Mouse (Mus musculus) neural tube, embryonic 12.5 days (tissue): ENCODE measurements around the gene Cenpb. TPM values are rescaled to one million over a fixed set of nuclear protein-coding genes. Genes with fewer than 3 reads are reported as not detected.

Experiments used
- ATAC-seq: fragments of 200-750 bp; cut with Nextera tagmentation; 2 replicates; pipeline ENCODE4 v1.8.0; 2017; ENCODE audit warnings: low read depth, mild to moderate bottlenecking, moderate TSS enrichment, moderate library complexity; ENCODE audit not compliant: low FRiP score
- H3K27ac ChIP-seq: fragments of 300-500 bp; sonication (generic); 2 replicates; pipeline ENCODE4 v1.5.1; 2016
- H3K27me3 ChIP-seq: fragments of 300-500 bp; sonication (generic); replicated peaks from 2 replicates; pipeline ENCODE4 v1.6.1; 2016; ENCODE audit warnings: mild to moderate bottlenecking
- H3K36me3 ChIP-seq: fragments of 300-500 bp; sonication (generic); 2 replicates; pipeline ENCODE4 v1.6.1; 2016; ENCODE audit warnings: mild to moderate bottlenecking
- H3K4me1 ChIP-seq: fragments of 300-500 bp; sonication (generic); 2 replicates; pipeline ENCODE4 v1.6.1; 2016
- H3K4me2 ChIP-seq: fragments of 300-500 bp; sonication (generic); replicated peaks from 2 replicates; pipeline ENCODE4 v1.6.1; 2016; ENCODE audit warnings: mild to moderate bottlenecking
- H3K4me3 ChIP-seq: fragments of 300-500 bp; sonication (generic); 2 replicates; pipeline ENCODE4 v1.5.1; 2016
- H3K9ac ChIP-seq: fragments of 300-500 bp; sonication (generic); 2 replicates; pipeline ENCODE4 v1.6.1; 2016; ENCODE audit warnings: mild to moderate bottlenecking
- H3K9me3 ChIP-seq: fragments of 300-500 bp; sonication (generic); 2 replicates; pipeline ENCODE4 v1.6.1; 2016; ENCODE audit warnings: mild to moderate bottlenecking
- WGBS: fragments of 180-500 bp; shearing (Covaris S2); methylation state at CpG from one replicate; pipeline ENCODE4 v1.1.7; 2016; 5-methylcytosine and 5-hydroxymethylcytosine counted together
- polyA plus RNA-seq: library from polyadenylated mRNA; unstranded; fragments of >200 nt; fragmentation: Nextera tagmentation; extraction: Ambion mirVana; gene quantifications from 2 replicates; pipeline ENCODE4 v1.2.1, GENCODE M21; 2016

Cenpb gene
- polyA plus RNA-seq, 1 experiment from 2014 or later = 19.3 TPM

DNA sequence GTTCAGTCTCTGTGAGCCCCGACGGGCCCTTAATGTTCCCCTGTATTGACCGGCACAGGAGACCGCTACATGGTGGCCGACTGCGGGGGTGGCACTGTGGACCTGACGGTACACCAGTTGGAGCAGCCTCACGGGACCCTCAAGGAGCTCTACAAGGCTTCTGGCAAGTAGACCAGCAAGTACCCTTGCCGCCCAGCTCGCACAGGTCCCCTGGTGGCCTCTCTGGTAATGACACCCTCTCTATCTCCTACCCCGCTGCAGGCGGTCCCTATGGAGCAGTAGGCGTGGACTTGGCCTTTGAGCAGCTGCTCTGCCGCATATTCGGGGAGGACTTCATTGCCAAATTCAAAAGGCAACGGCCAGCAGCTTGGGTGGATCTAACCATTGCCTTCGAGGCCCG, 37.3 kb downstream of the Cenpb start:
- H3K4me2 ChIP-seq = peak overlapping the region; percentile 23
- H3K36me3 ChIP-seq = peaks cover 41% of the 10 kb centered on the region

DNA sequence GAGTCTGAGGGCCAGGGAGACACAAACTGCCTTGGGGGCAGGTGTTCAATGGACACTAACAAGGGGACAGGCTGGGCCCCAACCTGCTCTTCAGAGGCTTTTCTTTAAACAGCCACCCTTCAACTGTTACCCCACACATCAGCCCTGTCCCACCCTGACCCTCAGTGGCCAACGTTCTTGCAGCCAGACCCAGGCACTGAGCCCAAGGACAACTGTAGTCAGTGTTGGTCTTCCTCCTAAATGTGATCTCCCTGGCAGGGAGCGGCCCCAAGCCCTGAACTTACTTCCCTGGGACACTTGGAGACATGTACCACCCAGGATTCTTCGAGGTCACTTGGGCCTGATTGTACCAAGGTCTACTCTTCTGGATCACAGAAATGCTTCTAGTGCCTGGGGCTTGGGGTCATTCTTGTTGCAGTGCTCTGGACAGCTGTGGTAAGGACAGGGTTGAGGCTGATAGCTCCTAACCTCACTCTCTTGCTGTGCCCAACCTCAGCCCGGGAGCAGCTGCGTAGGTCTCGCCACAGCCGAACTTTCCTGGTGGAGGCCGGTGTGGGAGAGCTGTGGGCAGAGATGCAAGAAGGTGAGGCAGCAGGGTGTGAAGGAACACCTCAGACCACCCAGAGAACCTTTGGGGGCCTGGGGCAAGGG, 38.4 kb downstream of the Cenpb start:
- H3K4me3 ChIP-seq = no peak overlapping the region
- H3K4me2 ChIP-seq = no peak overlapping the region
- no peak overlapping the region for H3K27ac ChIP-seq
- H3K27me3 ChIP-seq = no peaks in the 10 kb centered on the region
- H3K4me1 ChIP-seq = peaks cover 4% of the 10 kb centered on the region; the same call in 1 of the 2 replicates
- H3K36me3 ChIP-seq = peaks cover 30% of the 10 kb centered on the region
- no peak for ATAC-seq
- H3K9me3 ChIP-seq = no peaks in the 10 kb centered on the region
- 92% methylated on average over 8 of the region's 8 CpGs for WGBS
- H3K9ac ChIP-seq = no peak overlapping the region

More for the DNA sequence above, 37.3 kb downstream of the Cenpb start:
- no peaks in the 10 kb centered on the region for H3K27me3 ChIP-seq
- no peak overlapping the region for H3K4me3 ChIP-seq
- H3K4me1 ChIP-seq = peaks cover 4% of the 10 kb centered on the region; the same call in 1 of the 2 replicates
- H3K9me3 ChIP-seq = no peaks in the 10 kb centered on the region
- H3K27ac ChIP-seq = no peak overlapping the region
- peak; percentile 46; the same call in 1 of the 2 replicates for ATAC-seq
- WGBS = 26% methylated on average over 18 of the region's 18 CpGs
- H3K9ac ChIP-seq = no peak overlapping the region

DNA sequence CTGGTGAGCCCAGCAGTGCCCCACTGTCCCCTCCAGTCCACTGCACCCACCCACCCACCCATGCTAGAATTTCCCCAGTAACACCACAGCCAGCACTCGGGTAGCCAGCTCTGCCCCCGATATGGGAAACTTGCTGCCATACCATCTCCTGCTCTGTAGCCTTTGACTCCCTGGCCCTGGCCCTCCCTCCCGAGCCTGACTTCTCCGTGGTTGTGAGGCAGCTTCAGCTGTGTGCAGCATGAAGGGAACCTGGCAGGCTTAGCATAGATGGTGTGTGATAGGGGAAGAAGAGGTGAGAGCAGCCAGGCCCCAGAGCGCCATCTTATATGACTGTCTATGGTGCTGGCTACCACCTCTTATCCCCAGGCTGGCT, 39.3 kb downstream of the Cenpb start:
- Histone ChIP-seq H3K36me3 (peaks cover 21% of the 10 kb centered on the region), H3K4me3 (no peak overlapping the region), H3K4me2 (no peak overlapping the region), H3K27ac (no peak overlapping the region), H3K4me1 (peaks cover 4% of the 10 kb centered on the region; the same call in 1 of the 2 replicates), H3K27me3 (no peaks in the 10 kb centered on the region), H3K9me3 (no peaks in the 10 kb centered on the region), H3K9ac (no peak overlapping the region)
- 82% methylated on average over 5 of the region's 5 CpGs for WGBS
- ATAC-seq = no peak

DNA sequence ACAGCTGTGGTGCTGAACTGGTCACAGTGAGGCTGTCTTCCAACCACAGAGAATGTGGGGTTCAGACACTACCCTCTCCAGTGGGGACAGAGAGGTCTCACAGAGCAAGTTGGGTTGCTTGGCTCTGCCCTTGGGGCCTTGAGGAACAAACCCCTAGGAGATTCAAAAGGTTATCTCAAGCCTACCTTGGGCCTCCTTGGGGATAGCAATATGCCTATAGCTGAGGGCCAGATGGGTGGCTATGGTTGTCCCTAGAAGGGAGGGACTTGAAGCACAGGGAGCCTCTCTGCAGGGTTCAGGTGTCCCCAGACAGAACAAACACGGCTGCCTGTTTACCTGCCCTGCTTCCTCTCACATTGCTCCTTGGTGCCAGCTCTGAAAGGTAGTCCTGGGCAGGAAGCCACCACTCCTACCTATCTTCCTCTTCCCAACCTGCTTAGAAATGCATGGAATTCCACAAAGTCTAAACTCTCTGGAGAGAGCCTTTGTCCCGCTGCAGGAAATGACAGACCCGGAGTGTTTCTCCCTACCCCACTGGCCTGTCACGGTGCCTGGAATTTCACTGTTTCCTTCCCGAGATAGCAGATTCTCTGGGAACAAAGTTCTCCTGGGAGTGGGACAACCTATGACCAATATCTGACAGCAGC, 39.9 kb downstream of the Cenpb start:
- H3K4me1 ChIP-seq = peaks cover 4% of the 10 kb centered on the region; the same call in 1 of the 2 replicates
- no peak for ATAC-seq
- WGBS = 74% methylated on average over 5 of the region's 5 CpGs
- no peak overlapping the region for H3K27ac ChIP-seq
- H3K9ac ChIP-seq = no peak overlapping the region
- H3K4me3 ChIP-seq = no peak overlapping the region
- H3K4me2 ChIP-seq = no peak overlapping the region
- H3K36me3 ChIP-seq = peaks cover 15% of the 10 kb centered on the region
- H3K9me3 ChIP-seq = no peaks in the 10 kb centered on the region
- no peaks in the 10 kb centered on the region for H3K27me3 ChIP-seq

DNA sequence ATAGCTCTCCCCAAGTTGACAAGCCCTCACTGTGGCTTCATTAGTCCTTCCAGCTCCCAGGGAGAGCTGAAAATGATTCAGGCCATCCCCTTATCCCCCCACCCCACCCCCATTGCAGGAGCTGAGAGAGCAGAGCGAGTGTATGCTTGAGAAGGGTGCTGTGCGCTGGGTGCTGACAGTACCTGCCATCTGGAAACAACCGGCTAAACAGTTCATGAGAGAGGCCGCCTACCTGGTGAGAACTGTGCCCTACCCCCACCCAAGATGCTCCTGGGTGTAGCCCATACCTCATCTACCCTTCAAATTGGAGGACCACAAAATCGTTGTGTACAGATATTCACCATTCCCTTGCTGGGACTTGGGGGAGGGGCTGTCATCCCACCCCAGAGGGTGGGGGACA, 40.6 kb downstream of the Cenpb start:
- Histone ChIP-seq H3K27ac (no peak overlapping the region), H3K27me3 (no peaks in the 10 kb centered on the region), H3K9ac (no peak overlapping the region), H3K4me3 (no peak overlapping the region), H3K9me3 (no peaks in the 10 kb centered on the region), H3K4me1 (peaks cover 4% of the 10 kb centered on the region; the same call in 1 of the 2 replicates), H3K36me3 (peaks cover 8% of the 10 kb centered on the region), H3K4me2 (no peak overlapping the region)
- 94% methylated on average over 5 of the region's 5 CpGs for WGBS
- ATAC-seq = no peak

DNA sequence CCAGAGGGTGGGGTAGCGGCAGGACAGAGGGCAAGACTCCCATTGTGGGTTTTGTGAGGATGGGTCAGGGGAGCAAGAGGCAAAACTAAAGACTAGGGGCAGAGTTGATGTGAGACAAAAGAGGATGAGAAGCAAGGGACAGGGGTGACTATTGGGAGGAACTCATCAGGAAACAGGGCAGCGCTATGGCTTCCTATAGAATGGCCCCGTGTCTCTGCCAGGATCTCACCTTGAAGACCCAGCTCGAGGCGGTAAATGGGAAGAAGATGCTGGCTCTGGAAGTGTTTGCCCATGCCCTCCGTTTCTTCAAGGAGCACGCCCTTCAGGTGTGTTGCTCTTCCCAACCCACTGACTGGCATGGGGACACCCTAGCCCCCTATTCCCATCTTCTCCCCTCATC, 41.1 kb downstream of the Cenpb start:
- Histone ChIP-seq H3K4me2 (no peak overlapping the region), H3K27me3 (no peaks in the 10 kb centered on the region), H3K36me3 (peaks cover 5% of the 10 kb centered on the region), H3K4me3 (no peak overlapping the region), H3K9me3 (no peaks in the 10 kb centered on the region), H3K27ac (no peak overlapping the region), H3K9ac (no peak overlapping the region), H3K4me1 (peaks cover 4% of the 10 kb centered on the region; the same call in 1 of the 2 replicates)
- 87% methylated on average over 7 of the region's 7 CpGs for WGBS
- no peak for ATAC-seq

DNA sequence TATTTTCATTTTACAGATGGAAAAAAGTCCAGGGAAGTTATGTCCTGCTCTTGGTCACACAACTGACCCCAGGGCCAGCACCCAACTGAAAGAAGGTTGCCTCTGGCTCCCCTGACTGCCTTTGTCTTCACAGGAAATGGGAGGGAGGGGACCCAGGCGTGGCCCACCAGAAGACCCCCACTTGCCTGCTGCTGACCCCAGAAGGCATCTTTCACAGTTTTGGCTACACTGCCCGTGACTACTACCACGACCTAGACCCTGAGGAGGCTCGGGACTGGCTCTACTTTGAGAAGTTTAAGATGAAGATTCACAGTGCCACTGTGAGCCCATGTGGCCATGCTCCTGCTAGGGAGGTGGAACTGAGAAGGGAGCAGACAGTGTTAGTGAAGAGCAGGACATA, 41.6 kb downstream of the Cenpb start:
- no peak for ATAC-seq

DNA sequence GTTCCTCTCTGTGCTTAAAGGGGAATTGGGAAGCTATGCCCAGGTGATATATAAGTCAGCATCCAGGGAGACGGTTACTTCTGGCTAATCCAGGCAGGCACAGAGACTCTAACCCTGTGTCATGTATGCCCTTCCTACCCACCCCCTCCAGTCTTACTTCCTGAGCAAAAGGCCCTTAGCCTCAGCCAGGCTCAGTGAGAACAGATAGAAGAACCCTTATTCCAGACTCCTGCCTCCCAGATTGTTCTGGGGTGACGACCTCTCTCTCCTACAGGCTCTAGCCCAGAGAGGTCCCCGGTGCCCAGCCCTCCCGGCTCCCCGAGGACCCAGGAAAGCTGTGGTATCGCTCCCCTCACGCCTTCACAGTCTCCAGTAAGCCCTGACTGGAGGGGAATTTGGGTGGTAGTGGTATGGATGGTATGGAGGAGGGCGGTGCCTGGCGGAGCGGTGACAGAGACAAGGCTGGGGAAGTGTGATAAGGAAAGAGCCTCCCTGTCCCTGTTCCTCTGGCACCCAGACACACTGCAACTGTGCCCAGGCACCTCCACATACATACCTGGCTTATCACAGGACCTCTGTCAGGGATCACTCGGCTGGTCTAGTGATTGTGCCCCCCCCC, 44.2 kb downstream of the Cenpb start:
- 84% methylated on average over 11 of the region's 11 CpGs for WGBS
- Histone ChIP-seq H3K4me2 (no peak overlapping the region), H3K27me3 (no peaks in the 10 kb centered on the region), H3K36me3 (no peaks in the 10 kb centered on the region), H3K9me3 (no peaks in the 10 kb centered on the region), H3K9ac (no peak overlapping the region), H3K4me3 (no peak overlapping the region), H3K4me1 (no peaks in the 10 kb centered on the region), H3K27ac (no peak overlapping the region)
- ATAC-seq = no peak

More for the DNA sequence above, 41.6 kb downstream of the Cenpb start:
- 85% methylated on average over 4 of the region's 4 CpGs for WGBS
- H3K4me2 ChIP-seq = no peak overlapping the region
- H3K9ac ChIP-seq = no peak overlapping the region
- no peak overlapping the region for H3K27ac ChIP-seq
- H3K9me3 ChIP-seq = no peaks in the 10 kb centered on the region
- no peak overlapping the region for H3K4me3 ChIP-seq
- H3K36me3 ChIP-seq = peaks cover under 1% of the 10 kb centered on the region; the same call in 1 of the 2 replicates
- peaks cover 4% of the 10 kb centered on the region; the same call in 1 of the 2 replicates for H3K4me1 ChIP-seq
- H3K27me3 ChIP-seq = no peaks in the 10 kb centered on the region

DNA sequence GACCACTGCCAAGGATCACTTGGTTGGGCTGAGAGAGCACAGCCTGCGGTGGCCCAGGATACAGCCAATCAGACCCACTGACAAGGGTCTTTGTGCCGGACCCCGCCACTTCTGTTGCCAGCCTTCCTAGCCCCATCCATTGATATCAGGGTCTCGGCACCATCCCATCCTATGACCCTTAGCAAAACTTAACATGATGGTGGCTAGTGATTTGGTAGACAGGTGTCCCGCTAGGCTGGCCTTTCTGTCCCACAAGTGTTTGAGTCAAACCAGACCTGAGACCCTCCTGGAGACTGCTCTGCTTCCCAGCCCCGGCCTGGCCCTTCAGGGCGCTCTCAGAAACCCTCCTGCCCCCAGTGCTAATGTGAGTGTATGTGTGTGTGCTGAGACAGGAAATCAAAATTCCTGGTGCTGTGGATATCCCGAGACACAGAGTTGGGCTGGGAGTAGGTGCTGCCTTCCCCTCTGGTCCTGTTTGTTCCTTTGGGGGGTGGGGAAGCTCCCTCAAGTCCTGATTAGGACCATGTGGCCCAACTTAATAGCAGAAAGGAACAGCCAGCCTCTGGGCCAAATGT, 45.0 kb downstream of the Cenpb start:
- Histone ChIP-seq H3K4me2 (no peak overlapping the region), H3K27ac (no peak overlapping the region), H3K9me3 (no peaks in the 10 kb centered on the region), H3K4me3 (no peak overlapping the region), H3K4me1 (no peaks in the 10 kb centered on the region), H3K27me3 (no peaks in the 10 kb centered on the region), H3K9ac (no peak overlapping the region), H3K36me3 (no peaks in the 10 kb centered on the region)
- ATAC-seq = no peak
- 87% methylated on average over 8 of the region's 8 CpGs for WGBS

DNA sequence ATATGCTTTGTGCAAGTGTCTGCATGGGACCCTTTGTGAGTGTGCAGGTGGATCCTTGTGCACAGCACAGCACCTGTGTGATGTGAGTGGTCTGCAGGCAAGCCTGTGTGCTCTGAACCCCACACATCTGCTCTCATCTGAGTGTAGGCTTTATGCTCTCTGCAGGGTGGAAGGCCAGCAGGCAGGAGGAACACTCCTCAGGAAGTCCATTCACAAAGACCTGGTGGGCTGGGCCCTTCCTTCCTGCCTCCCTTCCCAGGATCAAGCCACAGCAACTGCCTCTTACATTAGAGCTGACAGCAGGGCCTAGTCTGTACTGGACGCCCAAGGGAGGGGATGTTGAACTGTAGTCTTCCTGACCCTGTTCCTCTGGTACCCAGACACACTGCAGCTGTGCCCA, 45.5 kb downstream of the Cenpb start:
- WGBS = 55% methylated on average over 1 of the region's 1 CpGs
- no peak overlapping the region for H3K27ac ChIP-seq
- H3K4me1 ChIP-seq = no peaks in the 10 kb centered on the region
- no peak overlapping the region for H3K4me2 ChIP-seq
- H3K9me3 ChIP-seq = no peaks in the 10 kb centered on the region
- no peak for ATAC-seq
- H3K27me3 ChIP-seq = no peaks in the 10 kb centered on the region
- no peaks in the 10 kb centered on the region for H3K36me3 ChIP-seq
- H3K4me3 ChIP-seq = no peak overlapping the region
- H3K9ac ChIP-seq = no peak overlapping the region

DNA sequence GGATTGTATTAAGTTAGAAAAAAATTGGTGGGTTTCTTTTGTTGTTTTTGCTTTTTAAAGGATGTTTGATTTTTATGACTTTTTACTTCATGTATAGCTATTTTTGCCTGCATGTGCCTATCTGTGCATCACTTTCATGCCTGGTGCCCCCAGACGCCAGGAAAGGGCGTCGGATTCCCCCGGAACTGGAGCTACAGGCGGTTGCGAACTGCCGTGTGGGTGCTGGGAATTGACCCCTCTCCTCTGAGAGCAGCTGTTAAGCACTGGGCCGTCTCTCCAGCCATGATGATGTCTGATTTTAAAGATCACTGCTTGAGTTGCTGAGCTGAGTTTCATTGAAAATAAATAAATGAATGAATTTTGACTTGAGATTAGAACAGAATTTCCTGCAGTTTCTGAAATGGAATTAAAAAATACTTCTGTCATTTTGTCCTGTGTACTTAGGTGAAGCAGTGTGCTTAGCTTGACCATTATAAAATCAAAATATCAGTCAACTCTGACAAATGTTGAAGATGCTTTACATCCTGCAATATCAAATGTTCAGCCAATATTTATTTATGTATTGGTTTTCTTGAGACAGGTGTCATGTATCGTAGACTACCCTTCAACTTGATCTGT, 46.8 kb downstream of the Cenpb start, which contains the start of gene Gm11037:
Gm11037 (plus strand) TSS at position 568 of the 618 bp plus-strand sequence.
- Histone ChIP-seq H3K36me3 (no peaks in the 10 kb centered on the region), H3K4me3 (no peak within 1 kb of the TSS), H3K4me2 (no peak within 1 kb of the TSS), H3K27ac (no peak within 1 kb of the TSS), H3K9ac (no peak within 1 kb of the TSS), H3K4me1 (no peaks in the 10 kb centered on the region), H3K27me3 (0 out of 2 replicates have a peak, but pooled peaks cover 2% of the 10 kb centered on the region), H3K9me3 (no peaks in the 10 kb centered on the region)
- ATAC-seq = no peak
- WGBS = 87% methylated on average over 9 of the region's 9 CpGs
